Mouse (Mus musculus) fibroblast of lung, adult 2 months (primary cell): ENCODE data around the gene Nfu1.
A peak's percentile ranks its signal among the peaks of the same experiment; 100 is the strongest.

Experiments
- DNase-seq: peaks from one replicate; pipeline ENCODE4 v3.0.0-alpha.2; 2011; ENCODE audit warnings: low read depth

Nfu1 gene

DNA sequence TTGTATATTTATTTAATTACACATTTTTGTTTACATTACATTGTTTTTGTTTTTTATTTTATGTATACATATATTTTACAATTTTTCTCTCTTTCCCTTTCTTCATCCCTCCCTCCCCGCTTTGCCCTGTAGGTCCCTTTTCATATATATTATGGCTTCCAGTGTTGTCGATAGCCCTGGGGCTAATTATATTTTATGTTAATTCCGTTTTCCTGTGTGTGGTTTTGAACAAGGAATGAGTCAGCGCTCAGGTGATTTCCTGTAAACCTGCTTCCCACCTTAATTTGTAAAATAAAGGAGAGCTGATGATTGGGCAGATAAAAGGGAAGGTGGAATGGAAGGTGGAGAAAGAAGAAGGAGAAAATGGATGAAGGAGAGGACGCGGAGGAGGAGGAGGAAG, at the start of gene Nfu1:
TSS of gene Nfu1 (plus strand) at position 350 of the 400 bp plus-strand sequence.
- no peak for DNase-seq

DNA sequence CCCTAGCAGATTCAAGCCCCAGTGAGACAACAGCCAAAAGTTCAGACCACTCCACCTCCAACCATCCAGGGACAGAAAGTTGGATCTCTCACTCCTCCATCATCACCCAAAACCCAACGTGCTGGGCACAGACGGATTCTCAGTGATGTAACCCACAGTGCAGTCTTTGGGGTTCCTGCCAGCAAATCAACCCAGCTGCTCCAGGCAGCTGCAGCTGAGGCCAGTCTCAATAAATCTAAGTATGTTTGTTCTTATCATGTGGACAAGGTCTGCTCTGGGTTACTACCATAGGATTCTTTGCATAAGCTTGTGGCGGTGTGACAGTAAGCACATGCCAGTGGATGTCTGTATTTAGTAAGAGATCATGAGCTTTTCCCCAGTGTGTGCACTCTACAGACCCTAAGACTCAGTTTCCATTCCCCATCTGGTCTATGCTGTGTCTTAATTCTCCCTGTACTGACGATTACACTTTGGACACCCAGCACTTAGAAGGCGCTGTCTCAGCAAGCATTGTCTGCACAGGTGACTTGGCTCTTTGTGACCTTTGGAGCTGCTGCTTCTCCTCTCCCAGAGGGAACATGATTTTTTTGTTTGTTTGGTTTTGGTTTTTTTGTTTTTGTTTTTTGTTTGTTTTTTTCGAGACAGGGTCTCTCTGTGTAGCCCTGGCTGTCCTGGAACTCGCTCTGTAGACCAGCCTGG, 44.9 kb upstream of the Nfu1 start:
- no peak for DNase-seq

DNA sequence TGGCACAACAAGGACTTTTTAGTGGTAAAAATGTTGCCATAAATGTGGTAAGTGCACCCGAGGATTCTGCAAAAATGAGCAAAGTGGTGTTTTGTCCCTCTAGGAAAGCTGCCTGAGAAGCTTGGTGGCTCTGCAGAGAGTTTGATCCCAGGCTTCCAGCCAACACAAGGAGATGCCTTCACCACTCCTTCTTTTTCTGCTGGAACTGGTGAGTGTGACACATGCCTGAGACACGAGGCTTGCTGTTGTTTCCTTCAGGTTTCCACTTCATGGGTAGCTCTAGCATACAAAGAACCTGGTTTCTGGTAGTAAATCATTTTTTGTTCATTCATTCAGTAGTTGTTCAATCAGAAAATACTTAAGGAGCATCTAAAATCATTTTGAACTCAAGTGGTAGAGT, 41.9 kb upstream of the Nfu1 start:
- no peak for DNase-seq

DNA sequence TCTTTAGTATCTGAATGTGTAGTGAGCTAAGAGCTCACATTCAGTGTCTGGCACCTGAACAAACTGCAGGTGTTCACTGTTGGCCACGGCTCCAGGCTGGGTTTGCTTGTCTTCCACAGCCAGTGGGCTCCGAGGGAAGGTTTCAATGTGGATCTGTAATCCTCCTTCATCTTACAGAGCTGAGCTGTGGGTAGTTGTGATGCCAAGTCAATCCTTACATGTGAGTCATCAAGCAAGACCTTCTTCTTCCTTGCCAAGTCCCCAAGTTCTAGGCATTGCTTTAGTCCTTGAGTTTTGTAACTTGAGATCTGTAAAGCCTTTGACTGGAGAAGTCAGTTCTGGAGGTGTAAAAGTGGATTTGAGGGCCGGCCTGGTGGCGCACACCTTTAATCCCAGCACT, 35.1 kb upstream of the Nfu1 start:
- DNase-seq = peak; percentile 54

DNA sequence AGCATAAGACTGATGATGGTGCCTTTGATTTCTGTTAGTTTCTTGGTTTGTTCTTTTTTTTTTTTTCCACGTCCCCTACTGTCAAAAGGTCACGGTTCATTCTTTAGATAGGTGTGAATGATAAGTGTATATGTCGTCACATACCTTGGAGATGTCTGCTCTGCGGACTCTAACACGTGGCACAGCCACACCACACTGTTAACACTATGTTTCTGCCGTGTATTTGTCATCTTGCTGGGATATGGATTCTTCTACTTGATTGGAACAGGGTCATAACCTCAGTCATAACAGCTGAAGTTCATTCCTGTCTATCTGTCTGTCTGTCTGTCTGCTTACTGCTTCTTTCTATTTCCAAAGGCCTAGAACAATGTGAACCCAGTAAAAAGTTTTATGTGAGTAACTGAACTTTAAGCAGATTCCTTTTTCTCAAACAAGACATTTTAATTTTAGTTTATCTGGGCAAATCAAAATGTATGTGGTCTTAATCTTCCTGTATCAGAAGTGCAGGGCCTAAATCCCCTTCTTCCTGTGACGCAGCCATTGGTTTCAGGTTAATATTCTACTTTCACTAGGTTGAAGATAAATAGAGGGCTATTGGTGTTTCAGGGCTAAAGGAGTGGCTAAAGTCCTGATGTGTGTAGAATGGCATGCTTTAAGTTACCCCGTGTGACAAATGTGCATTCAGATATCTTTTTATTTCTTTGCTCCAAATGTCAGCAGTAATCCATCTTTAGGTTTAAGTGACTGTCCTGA, 30.7 kb upstream of the Nfu1 start:
- DNase-seq = no peak

DNA sequence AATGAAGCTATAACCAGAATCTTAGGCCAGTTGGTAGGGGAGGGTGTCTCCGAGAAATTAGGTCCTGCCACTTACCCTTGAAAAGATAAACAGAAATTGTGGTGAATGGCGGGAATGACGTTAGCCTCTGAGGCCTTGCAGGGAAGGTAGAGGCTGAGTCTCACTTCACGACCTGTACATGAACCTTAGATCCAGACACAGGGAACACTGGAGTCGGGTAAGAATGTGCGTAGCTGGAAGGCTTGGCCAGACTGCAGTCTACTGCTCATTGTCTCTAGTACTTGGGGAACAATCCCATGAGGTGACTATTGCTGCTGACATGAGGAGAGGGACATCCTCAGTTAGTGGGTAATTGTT, 30.1 kb upstream of the Nfu1 start:
- DNase-seq = no peak

DNA sequence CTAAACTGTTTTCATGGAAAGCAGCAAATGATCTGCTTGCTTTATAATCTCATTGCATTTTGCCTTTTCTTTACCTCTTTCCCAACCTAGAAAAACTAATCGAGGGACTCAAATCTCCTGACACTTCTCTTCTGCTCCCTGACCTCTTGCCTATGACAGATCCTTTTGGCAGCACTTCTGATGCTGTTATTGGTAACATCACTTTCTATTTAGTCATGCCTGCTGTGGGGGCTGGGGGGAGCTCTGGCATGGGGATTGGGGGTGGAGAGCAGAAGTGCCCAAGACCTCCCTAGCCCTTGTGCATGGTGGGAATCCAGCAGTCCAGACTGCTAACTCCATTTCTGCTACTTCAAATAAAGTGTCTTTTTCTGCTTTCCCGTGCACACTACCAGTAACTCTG, 27.8 kb upstream of the Nfu1 start:
- no peak for DNase-seq

DNA sequence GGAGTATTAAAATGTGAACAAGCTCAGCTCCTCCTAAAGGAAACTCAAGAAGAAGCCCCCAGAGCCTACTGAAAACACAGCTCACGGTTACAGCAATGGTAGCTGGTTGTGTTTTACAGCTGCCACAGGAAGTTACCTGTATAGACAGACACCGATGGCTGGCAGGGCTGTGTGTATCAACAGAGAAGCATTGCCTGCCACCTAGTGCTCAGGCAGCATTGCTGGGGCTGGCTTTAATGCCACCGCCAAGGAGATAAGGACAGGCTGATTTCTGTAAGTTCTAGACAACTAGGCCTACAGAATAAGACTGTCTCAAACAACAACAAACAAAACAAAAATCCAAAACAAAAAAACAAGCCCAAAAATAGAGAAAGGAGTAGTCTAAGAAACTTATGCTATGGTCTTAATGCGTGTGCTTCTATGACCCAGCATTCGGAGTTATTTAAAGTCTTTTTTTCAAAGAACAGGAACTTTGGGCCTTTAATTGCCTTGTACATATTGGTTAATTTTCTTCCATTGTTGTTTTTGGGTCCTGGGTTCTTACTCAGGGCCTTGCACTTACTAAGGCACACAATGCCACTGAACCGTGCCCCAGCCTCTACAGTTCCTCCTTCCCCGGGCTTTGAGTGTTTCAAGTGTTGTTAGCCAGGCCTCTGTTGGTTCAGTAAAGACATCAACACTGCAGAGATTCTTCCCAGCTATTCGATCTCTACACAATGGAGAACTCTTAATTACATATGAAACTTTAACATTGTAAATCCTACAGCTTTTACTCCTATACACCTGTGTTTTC, 23.5 kb upstream of the Nfu1 start:
- DNase-seq = no peak

DNA sequence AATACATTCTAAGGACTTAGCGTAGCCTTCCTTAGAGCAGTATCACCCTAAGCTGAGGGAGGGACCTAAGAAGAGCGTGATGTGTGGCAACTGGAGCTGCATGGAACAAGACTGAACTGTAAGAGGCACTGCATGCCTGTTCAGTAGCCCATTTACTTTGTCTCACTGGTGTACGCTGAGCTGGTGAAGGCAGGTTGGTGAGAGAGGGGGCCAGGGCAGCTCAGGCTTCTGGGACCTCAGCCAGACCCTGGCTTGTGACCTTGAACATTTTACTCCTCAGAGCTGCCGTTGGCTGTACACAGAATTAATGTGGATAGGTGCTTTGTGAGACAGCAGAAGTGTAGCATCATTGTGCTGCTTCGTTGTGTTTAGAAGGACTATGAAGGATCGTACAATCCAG, 19.5 kb upstream of the Nfu1 start:
- no peak for DNase-seq

DNA sequence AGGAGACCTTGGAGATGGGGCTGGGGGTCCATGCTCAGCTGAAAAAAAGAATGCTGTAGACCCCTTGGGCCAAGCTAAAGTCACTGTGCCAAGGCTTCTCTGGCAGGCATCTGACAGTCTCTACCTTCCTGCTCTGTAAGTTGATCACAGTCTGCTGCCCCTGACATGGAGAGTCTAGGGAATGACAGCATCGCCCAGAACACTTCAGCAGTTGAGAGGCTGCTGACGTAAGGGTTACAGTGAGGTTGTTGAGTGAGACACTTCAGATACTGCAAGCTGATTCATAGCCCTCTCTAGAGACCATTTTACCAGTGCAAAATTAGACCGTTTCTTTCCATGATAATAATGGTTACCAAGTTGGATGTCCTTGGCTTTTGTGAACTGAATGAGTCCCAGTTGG, 18.0 kb upstream of the Nfu1 start:
- no peak for DNase-seq

DNA sequence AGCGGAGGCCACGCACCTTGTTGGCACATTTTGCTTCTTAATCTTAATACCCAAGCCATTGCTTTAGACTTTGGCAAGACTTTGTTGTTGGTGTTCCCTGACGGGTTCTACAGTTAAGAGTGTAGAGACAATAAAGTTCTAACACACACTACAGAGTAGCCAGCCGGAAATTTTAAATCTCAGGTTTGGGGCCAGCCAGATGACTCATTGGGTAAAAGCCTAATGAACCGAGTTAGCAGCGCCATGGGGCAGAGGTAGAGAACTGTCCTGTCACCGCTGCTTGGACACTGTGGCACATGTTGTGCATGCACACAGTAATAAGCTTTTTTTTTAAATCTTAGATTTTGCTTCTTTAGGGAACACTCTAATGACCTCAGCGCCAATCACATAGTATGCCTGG, 16.7 kb upstream of the Nfu1 start:
- DNase-seq = no peak

DNA sequence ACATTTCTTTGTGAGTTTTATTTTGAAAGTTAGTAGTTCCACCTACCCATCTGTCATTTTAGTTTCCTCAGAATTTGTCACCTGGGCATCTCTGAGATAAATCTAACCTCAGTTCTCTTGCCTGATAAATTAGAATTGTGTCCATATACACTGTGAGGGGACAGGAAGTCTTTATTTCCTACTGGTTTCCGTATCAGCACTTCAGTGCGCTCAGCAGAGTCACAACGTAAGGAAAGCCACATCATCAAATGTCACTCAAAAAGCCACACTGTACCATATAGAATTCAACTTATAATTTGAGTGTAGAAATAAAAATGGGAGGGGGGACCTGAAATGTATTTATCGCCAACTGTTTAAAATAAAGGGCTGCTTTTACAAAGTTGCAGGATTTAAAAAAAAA, 14.8 kb upstream of the Nfu1 start:
- no peak for DNase-seq

DNA sequence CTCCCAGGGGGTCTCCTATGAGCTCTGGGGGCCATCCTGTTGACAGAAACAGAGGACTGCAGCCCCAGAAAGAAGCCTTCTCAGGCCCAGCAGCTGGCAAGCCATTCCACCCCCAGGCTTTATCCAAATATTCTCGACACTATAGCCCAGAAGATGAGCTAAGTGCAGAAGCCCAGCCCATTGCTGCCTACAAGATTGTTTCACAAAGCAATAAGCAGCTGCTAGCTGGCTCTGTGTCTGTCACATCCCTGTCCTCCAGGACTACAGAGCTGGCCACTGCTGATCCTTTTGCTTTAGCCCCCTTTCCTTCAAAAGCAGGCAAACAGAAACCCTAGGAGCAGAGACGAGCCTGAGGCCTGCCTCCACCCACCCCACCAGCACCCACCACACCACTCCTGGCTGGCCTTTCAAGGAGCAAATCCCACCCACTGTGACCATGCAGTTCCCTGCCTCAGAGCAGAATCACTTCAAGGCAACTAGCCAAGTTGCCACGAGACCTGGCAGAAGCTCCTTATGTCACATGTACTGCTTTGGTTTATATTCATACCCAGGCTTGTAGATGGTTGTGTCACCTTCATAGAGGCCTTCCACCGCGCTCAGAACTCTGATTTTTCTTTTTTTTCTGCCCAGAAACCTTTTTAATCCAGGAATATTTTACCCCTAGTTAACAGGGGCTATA, 12.3 kb upstream of the Nfu1 start:
- no peak for DNase-seq

DNA sequence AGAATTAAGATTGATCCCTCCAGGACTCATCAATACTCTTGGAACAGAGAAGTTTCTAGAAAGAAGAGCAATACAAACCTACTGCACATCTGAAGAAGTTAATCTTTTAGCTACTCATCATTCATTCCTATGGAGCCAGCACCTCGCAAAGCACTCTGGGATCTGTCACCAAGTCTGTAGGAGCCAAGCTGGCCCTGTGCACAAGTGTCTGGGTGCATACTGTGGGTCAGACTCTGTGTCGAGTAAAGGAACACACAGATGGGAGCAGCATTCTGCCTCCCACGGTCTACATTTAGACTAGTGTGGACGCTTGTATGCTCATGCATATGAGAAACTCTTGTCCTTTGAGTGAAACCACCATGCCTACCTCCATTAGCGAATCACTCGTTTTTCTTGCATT, 11.7 kb upstream of the Nfu1 start:
- DNase-seq = no peak

DNA sequence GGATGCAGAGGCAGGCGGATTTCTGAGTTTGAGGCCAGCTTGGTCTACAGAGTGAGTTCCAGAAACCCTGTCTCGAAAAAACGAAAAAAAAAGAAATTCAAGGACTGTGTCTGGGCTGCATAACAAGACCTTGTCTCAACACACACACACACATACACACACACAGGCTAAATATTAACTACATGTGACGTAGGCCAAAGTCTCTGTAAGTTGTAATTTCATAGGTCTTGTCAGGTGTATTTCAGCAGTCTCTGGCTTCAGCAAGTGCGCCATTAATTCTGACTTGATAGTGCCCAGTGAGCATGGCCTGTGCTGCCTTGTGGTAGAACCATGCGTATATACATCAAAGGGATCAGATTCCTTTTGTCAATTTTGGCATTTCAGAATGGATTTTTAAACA, 7.0 kb upstream of the Nfu1 start:
- DNase-seq = no peak

DNA sequence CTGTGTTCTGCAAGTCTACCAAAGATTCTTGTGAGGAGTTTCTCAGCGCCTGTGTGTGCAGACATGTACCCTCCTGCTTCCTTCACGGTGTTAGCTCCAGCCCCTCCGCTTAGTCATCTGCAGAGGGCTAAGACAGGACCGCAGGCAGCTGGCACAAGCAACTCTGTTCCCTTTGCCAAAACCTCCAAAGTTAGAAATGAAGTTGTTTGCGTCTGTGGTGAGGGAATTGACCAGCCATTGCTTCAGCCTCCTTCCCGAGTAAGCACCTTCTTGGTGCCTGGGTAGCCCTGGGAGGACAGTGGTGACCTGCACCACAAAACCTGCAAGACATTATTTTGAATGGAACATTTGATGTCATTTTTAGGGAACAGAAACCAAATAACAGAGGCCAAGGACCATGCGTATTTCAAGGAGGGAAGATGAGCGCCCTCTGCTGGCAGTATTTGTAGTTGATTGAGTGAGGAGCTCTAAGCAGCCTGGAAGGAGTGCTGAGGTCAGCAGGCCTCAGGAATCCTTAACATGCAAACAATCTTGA, 6.4 kb upstream of the Nfu1 start:
- DNase-seq = peak; percentile 94

DNA sequence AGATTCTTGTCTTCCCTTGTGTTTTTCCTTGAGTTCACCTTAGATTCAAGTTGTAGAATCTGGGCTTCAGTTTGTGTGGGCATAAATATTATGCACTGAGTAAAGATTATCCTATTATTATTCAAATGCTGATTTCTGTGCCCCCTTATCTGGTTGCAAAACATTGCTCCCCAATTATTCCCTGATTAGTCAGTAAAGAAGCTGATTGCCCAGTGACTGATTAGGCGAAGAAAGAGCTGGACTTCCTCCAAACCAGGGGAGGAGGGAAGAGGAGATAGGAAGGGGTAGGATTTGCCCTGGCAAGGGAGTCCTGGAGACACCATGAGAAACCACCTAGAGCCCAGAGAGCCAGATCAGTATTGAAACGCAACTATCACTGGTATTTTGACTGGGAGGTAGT, 4.9 kb upstream of the Nfu1 start:
- DNase-seq = no peak

DNA sequence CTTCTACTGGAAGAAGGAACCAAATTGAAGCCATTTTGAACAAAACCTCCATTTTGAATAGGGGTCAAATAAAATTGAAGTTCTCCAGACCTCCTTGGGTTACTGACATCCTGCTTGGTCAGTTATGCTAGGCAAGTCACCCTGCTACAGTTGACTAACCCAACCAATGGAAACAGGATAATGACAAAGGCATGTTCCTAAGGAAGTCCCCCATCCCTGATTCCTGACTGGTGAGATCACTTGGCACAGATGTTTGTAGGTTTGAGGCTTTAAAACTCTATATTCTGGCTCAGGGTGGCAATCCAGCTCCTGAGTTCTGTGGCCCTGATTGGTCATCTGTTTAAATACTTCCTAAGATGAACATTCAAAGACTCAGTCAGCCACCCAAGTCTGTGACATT, 3.5 kb upstream of the Nfu1 start:
- DNase-seq = peak; percentile 25

DNA sequence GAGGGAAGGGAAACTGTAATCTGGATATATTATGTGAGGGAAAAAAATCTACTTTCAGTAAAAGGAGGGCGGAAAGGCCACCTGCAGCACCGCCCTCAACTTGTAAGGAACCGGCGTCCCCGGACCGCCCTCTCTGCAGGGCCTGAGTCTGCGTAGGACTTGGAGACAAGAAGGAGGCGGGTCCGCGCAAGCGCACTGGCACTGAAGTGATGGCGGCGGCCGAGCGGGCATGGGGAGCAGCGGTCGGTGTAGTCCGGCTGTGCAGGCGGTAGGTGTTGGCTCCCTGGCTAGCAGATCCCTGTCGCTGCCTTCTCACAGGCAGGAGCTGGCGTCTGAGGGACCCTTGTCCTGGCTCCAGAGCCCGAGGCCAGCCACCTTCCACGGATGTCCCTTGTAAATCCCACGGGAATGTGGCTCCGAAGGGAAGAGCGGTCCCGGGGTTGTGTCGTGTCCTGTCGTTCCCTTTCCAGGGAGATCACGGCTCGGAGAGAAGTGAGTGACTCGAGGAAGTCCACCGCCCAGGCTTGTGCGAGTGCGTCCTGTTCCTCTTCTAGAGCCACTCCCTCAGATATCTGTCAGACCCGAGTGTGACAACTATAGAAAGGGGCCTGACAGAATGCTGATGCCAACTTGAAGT, 774 bp downstream of the Nfu1 start:
- peak; percentile 66 for DNase-seq

DNA sequence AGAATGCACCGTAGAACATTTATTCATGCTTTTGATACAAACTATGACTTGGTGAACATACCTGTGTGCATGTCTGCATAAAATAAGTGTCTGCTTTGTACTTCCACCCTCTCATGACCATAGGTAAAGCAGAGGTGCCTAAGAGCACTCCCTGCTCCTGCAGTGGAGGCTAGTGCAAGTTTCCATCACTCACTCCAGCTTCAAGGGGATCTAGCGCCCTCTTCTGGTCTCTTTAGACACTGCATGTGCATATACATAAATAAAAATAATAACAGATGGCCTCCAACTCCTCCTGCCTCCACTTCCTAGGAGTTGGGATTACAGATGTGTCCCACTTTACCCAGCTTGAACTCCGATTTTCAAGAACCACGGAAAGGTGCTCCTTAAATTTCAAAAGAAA, 7.9 kb downstream of the Nfu1 start:
- DNase-seq = peak; percentile 45

DNA sequence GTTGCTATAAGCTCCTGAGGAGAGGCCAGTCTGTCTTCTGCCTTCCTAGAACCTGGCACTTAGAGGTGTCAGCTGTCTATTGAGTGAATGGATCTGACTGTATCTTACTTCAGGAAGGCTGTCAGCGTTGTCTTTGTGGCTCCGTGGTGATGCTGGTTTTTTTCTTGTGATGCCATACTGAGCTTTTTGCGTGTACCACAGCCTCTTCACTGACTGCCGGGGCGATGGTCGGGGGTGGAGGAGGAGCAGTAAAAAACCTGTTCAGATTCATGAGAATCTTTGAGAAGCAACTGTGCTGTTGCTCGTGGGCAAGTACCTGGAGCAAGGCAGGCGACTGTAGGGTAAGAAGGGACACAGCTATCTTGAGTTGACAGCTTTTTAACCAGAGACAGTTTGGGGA, 9.8 kb downstream of the Nfu1 start:
- no peak for DNase-seq

DNA sequence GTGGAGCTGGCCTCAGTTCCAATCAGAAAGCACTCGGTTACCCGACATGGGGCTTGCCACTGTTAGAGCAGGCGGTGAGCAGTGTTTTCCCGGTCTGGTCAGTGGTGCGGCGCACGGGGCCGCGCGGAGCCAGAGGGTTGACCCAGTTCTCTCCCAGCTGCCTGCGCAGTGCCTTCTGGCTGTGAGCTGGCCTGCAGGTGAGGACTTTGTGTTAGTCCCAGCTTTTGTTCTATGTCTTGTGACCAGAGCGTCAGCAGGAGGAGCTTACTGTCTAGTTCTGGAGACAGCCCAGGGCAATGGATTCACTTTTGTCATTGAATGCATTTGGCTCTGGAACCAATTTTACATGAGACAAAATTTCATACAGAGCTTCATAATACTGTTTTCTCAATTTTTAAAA, 12.8 kb downstream of the Nfu1 start:
- DNase-seq = no peak
